Mouse (Mus musculus) liver, embryonic 15.5 days (tissue): ENCODE data around the gene Ifitm10. TPM values are rescaled to one million over a fixed set of nuclear protein-coding genes. Genes with fewer than 3 reads are reported as not detected.
"Not testable (repeated sequence)": the region's sequence is repeated elsewhere in the genome, so short reads cannot be mapped to it uniquely, and the experiment has no call there.

Experiments used
- ATAC-seq: fragments of 200-750 bp; cut with Nextera tagmentation; 2 replicates; pipeline ENCODE4 v1.8.0; 2017; ENCODE audit warnings: moderate number of reproducible peaks, mild to moderate bottlenecking, moderate library complexity; ENCODE audit not compliant: insufficient read depth
- H3K27ac ChIP-seq: fragments of 300-500 bp; sonication (generic); replicated peaks from 2 replicates; pipeline ENCODE4 v1.5.1; 2015; ENCODE audit warnings: mild to moderate bottlenecking, inconsistent platforms
- H3K27me3 ChIP-seq: fragments of 300-500 bp; sonication (generic); 2 replicates; pipeline ENCODE4 v1.6.1; 2015; ENCODE audit warnings: mild to moderate bottlenecking, inconsistent platforms
- H3K36me3 ChIP-seq: fragments of 300-500 bp; sonication (generic); replicated peaks from 2 replicates; pipeline ENCODE4 v1.6.1; 2015; ENCODE audit warnings: moderate library complexity, mild to moderate bottlenecking, inconsistent platforms
- H3K4me1 ChIP-seq: fragments of 300-500 bp; sonication (generic); replicated peaks from 2 replicates; pipeline ENCODE4 v1.6.1; 2015; ENCODE audit warnings: inconsistent platforms
- H3K4me2 ChIP-seq: fragments of 300-500 bp; sonication (generic); 2 replicates; pipeline ENCODE4 v1.6.1; 2015; ENCODE audit warnings: moderate library complexity, mild to moderate bottlenecking, inconsistent platforms
- H3K4me3 ChIP-seq: fragments of 300-500 bp; sonication (generic); replicated peaks from 2 replicates; pipeline ENCODE4 v1.5.1; 2015; ENCODE audit warnings: mild to moderate bottlenecking, inconsistent platforms
- H3K9ac ChIP-seq: fragments of 300-500 bp; sonication (generic); 2 replicates; pipeline ENCODE4 v1.6.1; 2015; ENCODE audit warnings: moderate library complexity, mild to moderate bottlenecking, inconsistent platforms
- H3K9me3 ChIP-seq: fragments of 300-500 bp; sonication (generic); replicated peaks from 2 replicates; pipeline ENCODE4 v1.6.1; 2016; ENCODE audit warnings: inconsistent platforms
- WGBS: fragments of 180-500 bp; shearing (Covaris S2); methylation state at CpG from one replicate; pipeline ENCODE4 v1.1.7; 2015; ENCODE audit warnings: mixed read lengths; ENCODE audit not compliant: insufficient replicate concordance; 5-methylcytosine and 5-hydroxymethylcytosine counted together
- polyA plus RNA-seq: library from polyadenylated mRNA; unstranded; fragments of >200 nt; fragmentation: Nextera tagmentation; extraction: Ambion mirVana; gene quantifications from 2 replicates; pipeline ENCODE4 v1.2.1, GENCODE M21; 2015

The Ifitm10 gene
- polyA plus RNA-seq, 1 experiment from 2014 or later: 2.1 TPM

GRCm38 (mm10) chr7:142405134-142405533 is 31.6 kb upstream of the Ifitm10 start:
- H3K36me3 ChIP-seq, ATAC-seq, H3K4me3 ChIP-seq, H3K9ac ChIP-seq, H3K27ac ChIP-seq, H3K9me3 ChIP-seq, H3K4me2 ChIP-seq, H3K27me3 ChIP-seq: not testable (repeated sequence)
- H3K4me1 ChIP-seq: peaks cover 17% of the 10 kb centered on the region
- 83% methylated on average over 5 of the region's 5 CpGs for WGBS

GRCm38 (mm10) chr7:142403591-142403990 is 30.0 kb upstream of the Ifitm10 start:
- no peaks in the 10 kb centered on the region for H3K9me3 ChIP-seq
- no peak for ATAC-seq
- H3K4me2 ChIP-seq: no peak overlapping the region
- WGBS: 30% methylated on average over 4 of the region's 4 CpGs
- no peaks in the 10 kb centered on the region for H3K36me3 ChIP-seq
- no peak overlapping the region for H3K4me3 ChIP-seq
- no peaks in the 10 kb centered on the region for H3K27me3 ChIP-seq
- no peak overlapping the region for H3K9ac ChIP-seq
- H3K27ac ChIP-seq: peak overlapping the region; percentile 14; the same call in 1 of the 2 replicates
- peaks cover 28% of the 10 kb centered on the region for H3K4me1 ChIP-seq

DNA sequence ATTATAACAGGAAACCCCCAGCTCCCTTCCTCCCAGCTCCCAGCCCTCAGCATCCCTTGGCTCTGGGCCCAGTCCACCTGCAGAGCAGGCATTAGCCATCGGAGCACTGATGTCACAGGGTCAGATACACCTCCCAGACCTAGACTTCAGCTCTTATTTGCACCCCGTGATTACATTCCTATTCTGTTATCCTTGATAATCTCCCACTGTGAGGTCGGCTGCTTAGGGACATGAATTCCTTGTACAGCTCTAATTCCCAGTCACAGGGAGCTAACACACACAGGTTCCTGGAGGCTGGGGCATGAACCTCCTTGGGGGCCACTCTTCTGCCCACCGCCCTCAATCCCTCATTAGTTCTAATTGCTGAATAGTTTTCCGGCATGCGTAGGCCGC is 27.2 kb upstream of the Ifitm10 start:
- 73% methylated on average over 7 of the region's 7 CpGs for WGBS
- H3K27ac ChIP-seq: no peak overlapping the region
- no peak for ATAC-seq
- H3K4me2 ChIP-seq: no peak overlapping the region
- no peak overlapping the region for H3K4me3 ChIP-seq
- no peak overlapping the region for H3K9ac ChIP-seq
- no peaks in the 10 kb centered on the region for H3K27me3 ChIP-seq
- H3K36me3 ChIP-seq: no peaks in the 10 kb centered on the region
- H3K9me3 ChIP-seq: no peaks in the 10 kb centered on the region
- H3K4me1 ChIP-seq: peaks cover 53% of the 10 kb centered on the region

GRCm38 (mm10) chr7:142400112-142400749 is 26.7 kb upstream of the Ifitm10 start:
- ATAC-seq: no peak
- peaks cover 58% of the 10 kb centered on the region for H3K4me1 ChIP-seq

DNA sequence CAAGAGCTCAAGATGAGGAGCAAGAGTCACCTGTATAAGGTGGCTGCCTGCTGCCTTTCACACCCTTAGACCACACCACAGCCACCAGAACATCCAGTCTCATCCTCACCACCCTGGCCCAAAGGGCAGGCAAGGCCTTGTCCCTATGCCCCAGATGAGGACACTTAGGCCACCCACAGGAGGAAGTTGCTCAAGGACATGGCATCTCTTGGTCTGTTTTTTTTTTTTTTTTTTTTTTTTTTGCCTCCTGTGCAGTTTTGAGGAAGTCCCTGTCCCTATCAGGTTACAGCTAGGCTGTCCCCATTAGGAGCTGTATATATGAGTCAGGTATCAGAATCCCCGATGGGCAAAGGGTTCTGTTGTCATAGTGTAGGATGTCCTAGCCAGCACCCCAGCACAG is 25.7 kb upstream of the Ifitm10 start:
- Histone ChIP-seq H3K27me3 (no peaks in the 10 kb centered on the region), H3K27ac (peak overlapping the region; percentile 60), H3K36me3 (no peaks in the 10 kb centered on the region), H3K9ac (no peak overlapping the region), H3K9me3 (no peaks in the 10 kb centered on the region), H3K4me3 (no peak overlapping the region), H3K4me1 (peaks cover 68% of the 10 kb centered on the region), H3K4me2 (no peak overlapping the region)
- 15% methylated on average over 1 of the region's 1 CpGs for WGBS
- ATAC-seq: 0 out of 2 replicates have a peak, but pooled peaks have one; percentile 7

More at GRCm38 (mm10) chr7:142400112-142400749, 26.7 kb upstream of the Ifitm10 start:
- 39% methylated on average over 7 of the region's 7 CpGs for WGBS
- no peak overlapping the region for H3K4me2 ChIP-seq
- H3K36me3 ChIP-seq: no peaks in the 10 kb centered on the region
- no peak overlapping the region for H3K4me3 ChIP-seq
- H3K27ac ChIP-seq: no peak overlapping the region
- H3K27me3 ChIP-seq: no peaks in the 10 kb centered on the region
- H3K9ac ChIP-seq: no peak overlapping the region
- no peaks in the 10 kb centered on the region for H3K9me3 ChIP-seq

DNA sequence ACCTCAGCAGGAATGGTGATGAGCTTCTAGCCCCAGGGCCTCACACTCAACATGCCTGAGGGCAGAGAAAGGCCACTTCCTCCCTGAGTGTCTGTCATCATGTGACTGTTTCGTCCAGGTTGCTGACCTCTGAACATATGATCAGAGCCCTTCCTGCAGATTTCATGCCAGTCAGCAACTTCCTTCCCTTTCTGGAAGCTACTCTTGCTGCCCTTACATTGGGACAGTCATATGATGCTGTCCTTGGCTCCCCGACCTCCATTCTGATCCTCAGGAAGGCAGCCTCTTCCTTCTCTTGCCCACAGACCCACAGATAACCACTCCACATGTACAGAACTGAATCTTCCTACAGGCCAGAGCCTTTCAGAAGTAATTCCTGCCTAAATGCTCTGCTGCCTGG is 24.5 kb upstream of the Ifitm10 start:
- H3K36me3 ChIP-seq: no peaks in the 10 kb centered on the region
- H3K9ac ChIP-seq: no peak overlapping the region
- peaks cover 75% of the 10 kb centered on the region for H3K4me1 ChIP-seq
- no peak overlapping the region for H3K4me2 ChIP-seq
- H3K27ac ChIP-seq: peak overlapping the region; percentile 53
- H3K9me3 ChIP-seq: no peaks in the 10 kb centered on the region
- WGBS: 21% methylated on average over 2 of the region's 2 CpGs
- no peak overlapping the region for H3K4me3 ChIP-seq
- no peaks in the 10 kb centered on the region for H3K27me3 ChIP-seq
- ATAC-seq: 0 out of 2 replicates have a peak, but pooled peaks have one; percentile 5

GRCm38 (mm10) chr7:142396611-142397010 is 23.1 kb upstream of the Ifitm10 start:
- H3K27ac ChIP-seq: peak overlapping the region; percentile 53; the same call in 1 of the 2 replicates
- H3K4me1 ChIP-seq: peaks cover 85% of the 10 kb centered on the region
- H3K4me2 ChIP-seq: no peak overlapping the region
- no peak overlapping the region for H3K4me3 ChIP-seq
- no peak for ATAC-seq
- no peaks in the 10 kb centered on the region for H3K27me3 ChIP-seq
- WGBS: 94% methylated on average over 1 of the region's 1 CpGs
- H3K9me3 ChIP-seq: no peaks in the 10 kb centered on the region
- no peaks in the 10 kb centered on the region for H3K36me3 ChIP-seq
- no peak overlapping the region for H3K9ac ChIP-seq

DNA sequence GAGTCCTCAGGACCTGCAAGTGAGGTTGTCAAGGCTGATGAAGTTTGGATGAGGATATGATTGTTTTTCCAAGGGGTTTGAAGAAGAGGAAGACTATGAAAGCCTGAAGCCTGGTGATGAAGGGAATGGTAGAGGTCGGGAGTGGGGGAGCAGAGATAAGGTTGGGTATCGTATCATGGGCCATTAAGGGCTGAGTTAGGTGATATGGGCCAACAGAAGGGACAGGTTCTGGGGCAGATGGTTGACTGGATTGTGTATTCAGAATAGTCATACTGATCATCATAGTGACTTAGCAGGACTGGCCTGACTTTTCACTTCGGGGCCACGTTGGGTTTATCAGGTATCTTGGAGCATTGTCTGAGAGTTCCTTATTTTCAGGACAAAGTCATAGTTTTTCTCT is 21.9 kb upstream of the Ifitm10 start:
- no peak overlapping the region for H3K4me2 ChIP-seq
- peaks cover 93% of the 10 kb centered on the region for H3K4me1 ChIP-seq
- H3K9me3 ChIP-seq: no peaks in the 10 kb centered on the region
- 16% methylated on average over 4 of the region's 4 CpGs for WGBS
- H3K27me3 ChIP-seq: no peaks in the 10 kb centered on the region
- H3K9ac ChIP-seq: no peak overlapping the region
- peak overlapping the region; percentile 84 for H3K27ac ChIP-seq
- ATAC-seq: peak; percentile 29
- no peaks in the 10 kb centered on the region for H3K36me3 ChIP-seq
- H3K4me3 ChIP-seq: no peak overlapping the region

DNA sequence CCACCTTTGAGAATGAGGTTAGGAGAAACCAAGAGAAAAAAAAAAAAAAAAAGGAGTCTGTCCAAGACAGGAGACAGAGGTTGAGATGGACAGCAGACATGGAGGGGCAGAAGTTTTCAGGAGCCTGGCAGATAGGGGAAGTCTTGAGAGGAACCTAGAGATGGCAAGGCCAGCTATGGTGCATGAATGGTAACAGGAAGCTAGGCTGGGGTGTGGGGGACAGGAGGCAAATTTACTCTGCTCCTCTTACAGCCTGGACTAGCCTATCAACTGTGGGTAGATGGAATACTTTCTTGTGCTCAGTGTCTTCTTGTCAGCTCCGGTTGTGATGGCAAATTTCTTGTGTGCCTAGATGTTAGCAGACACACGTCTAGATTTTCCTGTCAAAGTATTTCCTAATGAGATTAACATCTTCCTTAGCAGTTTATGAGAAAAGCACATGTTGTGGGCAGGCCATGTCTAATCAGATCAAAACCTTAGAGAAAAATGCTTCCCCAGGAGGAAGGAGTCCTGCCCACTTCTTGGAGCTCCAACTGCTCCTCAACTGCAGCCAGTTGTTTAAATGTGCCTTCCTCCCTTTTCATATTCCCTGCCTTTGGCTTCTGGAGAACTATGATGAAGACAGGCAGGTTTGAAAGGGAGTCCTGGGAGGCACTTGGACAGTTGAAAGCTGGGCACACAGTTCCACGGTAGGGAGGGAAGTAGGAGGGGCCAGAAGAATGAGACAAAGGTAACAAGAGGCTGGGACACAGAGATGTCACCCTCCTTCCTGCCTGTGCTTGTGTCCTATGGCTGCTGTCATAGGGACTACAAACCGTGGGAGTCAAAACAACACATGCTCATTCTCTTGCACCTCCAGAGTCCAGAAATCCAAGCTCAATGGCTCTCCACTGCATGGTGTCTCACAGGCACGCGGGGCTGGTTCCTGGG is 21.0 kb upstream of the Ifitm10 start:
- no peaks in the 10 kb centered on the region for H3K9me3 ChIP-seq
- no peak overlapping the region for H3K4me2 ChIP-seq
- H3K9ac ChIP-seq: no peak overlapping the region
- 39% methylated on average over 6 of the region's 6 CpGs for WGBS
- ATAC-seq: no peak
- no peaks in the 10 kb centered on the region for H3K36me3 ChIP-seq
- H3K27ac ChIP-seq: peak overlapping the region; percentile 84
- no peak overlapping the region for H3K4me3 ChIP-seq
- no peaks in the 10 kb centered on the region for H3K27me3 ChIP-seq
- peaks cover 88% of the 10 kb centered on the region for H3K4me1 ChIP-seq

DNA sequence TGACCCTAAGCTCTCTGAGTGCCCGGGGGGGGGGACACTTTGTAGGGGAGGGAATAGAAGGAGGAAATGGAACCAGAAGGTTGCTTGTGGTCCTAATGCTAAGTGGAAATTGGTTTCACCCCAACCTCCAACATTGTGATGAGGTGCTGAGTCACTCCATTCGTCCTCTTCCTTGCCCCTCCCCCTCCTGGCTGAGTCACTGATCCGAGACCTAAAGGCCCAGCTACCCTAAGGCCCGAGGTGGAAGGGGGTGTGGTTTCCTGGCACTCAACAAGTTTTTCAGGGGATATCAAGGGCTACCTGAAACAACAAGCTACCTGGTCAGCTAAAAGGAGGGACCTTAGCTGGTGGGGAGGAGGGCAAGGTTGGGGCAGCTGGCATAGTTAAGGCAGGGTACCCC is 19.6 kb upstream of the Ifitm10 start:
- 12% methylated on average over 4 of the region's 4 CpGs for WGBS
- no peaks in the 10 kb centered on the region for H3K36me3 ChIP-seq
- H3K4me1 ChIP-seq: peaks cover 86% of the 10 kb centered on the region
- H3K4me3 ChIP-seq: no peak overlapping the region
- peak overlapping the region; percentile 84 for H3K27ac ChIP-seq
- H3K9me3 ChIP-seq: no peaks in the 10 kb centered on the region
- peak; percentile 82 for ATAC-seq
- H3K4me2 ChIP-seq: peak overlapping the region; percentile 48
- no peaks in the 10 kb centered on the region for H3K27me3 ChIP-seq
- H3K9ac ChIP-seq: 0 out of 2 replicates have a peak overlapping the region, but pooled peaks have one; percentile 26

GRCm38 (mm10) chr7:142391609-142392008 is 18.1 kb upstream of the Ifitm10 start:
- H3K27me3 ChIP-seq: no peaks in the 10 kb centered on the region

More at GRCm38 (mm10) chr7:142391609-142392008, 18.1 kb upstream of the Ifitm10 start:
- Histone ChIP-seq H3K9me3 (no peaks in the 10 kb centered on the region), H3K4me1 (peaks cover 81% of the 10 kb centered on the region), H3K36me3 (no peaks in the 10 kb centered on the region), H3K27ac (peak overlapping the region; percentile 84), H3K9ac (no peak overlapping the region), H3K4me2 (no peak overlapping the region), H3K4me3 (no peak overlapping the region)
- ATAC-seq: no peak
- 59% methylated on average over 4 of the region's 4 CpGs for WGBS
